Mouse (Mus musculus): ENCODE measurements around the gene Xkrx. TPM values are rescaled to one million over a fixed set of nuclear protein-coding genes. Genes with fewer than 3 reads are reported as not detected.
"Not testable (repeated sequence)": the region's sequence is repeated elsewhere in the genome, so short reads cannot be mapped to it uniquely, and the experiment has no call there.

Xkrx gene
- 1 to 10 TPM in 1 of 2 experiments, under 1 TPM in 1; 0.43 to 1.1 TPM for total RNA-seq (2021)
- long read RNA-seq: 0 reads

DNA sequence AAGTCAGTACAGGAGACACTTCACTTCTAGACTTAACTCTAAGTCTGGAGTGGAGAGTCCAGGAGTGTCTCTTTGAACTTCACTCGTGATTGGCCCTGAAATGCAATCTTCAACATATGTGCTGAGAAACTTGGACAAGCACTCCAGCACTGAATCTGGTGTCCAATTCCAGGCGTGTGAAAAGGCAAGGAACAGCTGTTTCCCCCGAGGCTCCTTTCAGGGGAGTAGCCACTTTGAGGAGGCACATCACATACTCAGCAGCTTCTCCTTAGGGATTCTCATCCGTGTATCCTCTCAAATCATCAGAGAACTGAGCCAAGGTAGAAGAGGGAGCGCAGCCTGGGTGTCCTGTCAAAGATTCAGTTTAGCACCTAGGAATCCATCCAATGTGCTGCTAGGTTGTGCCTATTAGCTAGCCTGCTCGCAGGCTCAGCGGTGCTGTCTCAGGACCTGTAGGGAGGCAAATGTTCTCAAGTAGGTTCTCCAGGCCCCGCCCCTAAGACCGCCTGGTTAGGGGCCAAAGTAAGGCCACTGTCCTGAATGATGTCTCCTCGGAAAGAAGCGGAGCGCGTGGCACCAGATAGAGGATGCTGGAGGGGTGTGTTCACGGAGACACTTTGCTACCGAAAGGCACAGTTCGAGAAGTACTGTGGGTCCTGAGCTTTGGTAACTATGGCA, at the start of gene Xkrx:
TSS of gene Xkrx (minus strand) at position 34 of the 678 bp plus-strand sequence.
- DNase-seq (ENCODE audit: low spot score in 2 of 2): no peak

GRCm38 (mm10) chrX:134211151-134211642, 49.3 kb upstream of the Xkrx start:
- DNase-seq (ENCODE audit: low spot score in 2 of 2): peak in 1 of 2 experiments; percentile 21

DNA sequence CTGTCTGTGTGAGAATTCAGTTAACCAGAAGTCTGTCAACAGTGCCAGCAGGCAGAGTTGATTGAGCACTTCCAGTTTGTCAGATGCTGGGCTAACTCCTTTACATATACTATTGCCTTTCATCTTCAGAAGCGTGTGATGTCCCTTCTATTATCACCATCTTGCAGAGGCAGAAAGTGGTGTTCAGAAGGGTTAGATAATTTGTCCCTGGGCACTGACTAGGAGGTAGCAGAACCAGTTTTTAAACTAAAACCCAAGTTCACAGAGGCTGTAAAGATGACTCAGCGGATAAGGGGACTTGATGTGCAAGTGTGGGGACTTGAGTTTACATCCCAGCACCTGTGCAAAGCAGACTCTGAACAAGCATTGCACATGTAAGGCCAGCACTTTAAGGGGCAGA, 46.6 kb upstream of the Xkrx start:
- DNase-seq (ENCODE audit: low spot score in 2 of 2): no peak

- DNase-seq (ENCODE audit: low spot score in 2 of 2): not testable (repeated sequence)
Observed at GRCm38 (mm10) chrX:134187201-134187600, 25.3 kb upstream of the Xkrx start, which contains the start of gene Arl13a. Arl13a (plus strand) TSS chrX:134187501.

DNA sequence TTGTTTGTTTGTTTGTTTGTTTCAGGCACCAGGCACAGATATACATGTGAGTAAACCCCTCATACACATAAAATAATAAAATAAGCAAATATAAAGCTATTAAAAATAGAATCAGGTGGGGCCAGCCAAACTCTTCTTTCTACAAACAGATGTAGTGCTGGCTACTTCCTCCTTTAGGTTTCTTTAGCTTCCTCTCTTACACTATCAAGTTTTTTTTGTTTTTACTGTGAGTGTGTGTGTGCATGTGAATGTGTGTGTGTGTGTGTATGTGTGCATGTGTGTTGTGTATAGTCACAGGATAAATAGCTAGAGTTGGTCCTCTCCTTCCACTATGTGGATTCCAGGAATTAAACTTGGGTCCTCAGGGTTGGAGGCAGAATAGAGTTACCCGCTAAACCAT, 12.8 kb upstream of the Xkrx start:
- DNase-seq (ENCODE audit: low spot score in 2 of 2): no peak

- DNase-seq (ENCODE audit: low spot score in 2 of 2): no peak
Observed at GRCm38 (mm10) chrX:134170584-134170983, 8.7 kb upstream of the Xkrx start.

GRCm38 (mm10) chrX:134163484-134163883, 1.6 kb upstream of the Xkrx start:
- no peak for DNase-seq (ENCODE audit: low spot score in 2 of 2)

DNA sequence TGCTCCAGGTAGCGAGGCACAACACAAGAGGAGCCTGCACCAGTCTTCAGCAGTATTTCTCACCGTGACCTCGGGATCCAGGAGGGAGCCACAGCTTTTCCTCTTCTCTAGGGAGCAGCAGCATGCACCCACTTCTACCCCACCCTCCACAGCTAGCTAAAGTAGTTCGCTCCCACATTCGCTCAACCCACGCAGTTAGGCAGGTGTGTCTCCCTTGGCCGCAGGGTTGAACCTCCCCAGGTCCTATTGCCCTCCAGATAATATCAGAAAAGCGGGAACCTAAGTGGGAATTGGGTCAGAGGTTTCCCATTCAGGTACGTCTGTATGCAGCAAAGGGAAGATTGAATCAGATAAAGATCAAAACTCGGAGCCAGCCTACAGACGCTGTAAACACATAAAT, 950 bp upstream of the Xkrx start:
- DNase-seq (ENCODE audit: low spot score in 2 of 2): peak in 1 of 2 experiments; percentile 4

DNA sequence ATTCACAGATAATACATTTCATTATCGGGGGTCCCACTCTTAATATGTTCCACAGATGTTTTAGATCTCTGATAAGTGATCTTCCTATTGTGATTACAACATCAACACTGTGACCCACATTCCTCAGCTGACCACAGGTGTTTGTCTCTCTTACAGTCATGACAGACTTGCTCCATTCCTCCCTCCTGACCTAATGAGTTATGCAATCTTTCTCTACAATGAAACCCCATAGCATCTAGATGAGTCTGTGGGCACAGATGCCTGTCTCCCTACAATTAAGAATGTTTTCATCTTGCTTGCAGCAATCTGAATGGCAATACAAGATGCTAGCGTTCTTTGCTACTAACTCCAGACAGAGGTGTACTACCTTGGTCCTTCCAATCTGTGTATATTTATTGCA, 1.4 kb downstream of the Xkrx start:
- DNase-seq (ENCODE audit: low spot score in 2 of 2): no peak

- no peak for DNase-seq (ENCODE audit: low spot score in 2 of 2)
Observed at GRCm38 (mm10) chrX:134158151-134158550, 3.7 kb downstream of the Xkrx start.

DNA sequence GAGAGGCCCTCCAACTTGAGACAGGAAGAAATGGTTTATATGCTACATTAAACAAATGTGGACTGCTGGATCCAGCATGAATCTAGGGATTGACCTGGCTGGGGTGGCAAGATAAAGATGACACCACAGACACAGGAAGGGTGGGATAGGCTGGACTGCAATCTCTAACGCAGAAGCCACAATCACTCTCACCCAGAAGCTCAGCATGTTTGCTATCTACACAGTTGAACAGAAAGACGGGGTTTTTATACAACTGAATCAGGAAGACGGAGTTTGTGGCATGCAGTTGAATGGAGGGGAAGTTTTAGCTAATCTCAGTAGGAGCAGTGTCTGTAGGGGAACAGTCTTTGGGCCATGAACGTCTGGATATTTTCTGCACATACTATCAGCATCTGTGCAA, 19.9 kb downstream of the Xkrx start:
- DNase-seq (ENCODE audit: low spot score in 2 of 2): no peak

DNA sequence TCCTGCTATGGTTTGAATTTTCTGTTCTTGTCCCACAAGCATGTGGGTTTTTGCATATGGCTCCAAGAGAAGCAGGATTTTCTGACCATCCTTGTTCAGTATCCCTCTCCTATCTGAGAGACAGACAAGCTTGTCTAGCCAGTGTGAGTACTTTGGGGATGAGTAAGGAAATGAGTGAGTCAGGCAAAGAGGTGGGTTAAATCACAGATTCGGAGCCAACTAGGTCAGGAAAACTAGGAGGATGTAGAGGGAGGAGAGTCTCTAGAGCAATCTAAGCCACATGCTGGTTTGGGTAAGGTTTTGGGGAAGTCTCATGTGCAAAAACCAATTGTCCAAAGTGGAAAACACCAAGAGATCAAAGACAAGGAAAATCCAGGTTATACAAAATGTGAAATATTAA, 20.3 kb downstream of the Xkrx start:
- DNase-seq (ENCODE audit: low spot score in 2 of 2): no peak

DNA sequence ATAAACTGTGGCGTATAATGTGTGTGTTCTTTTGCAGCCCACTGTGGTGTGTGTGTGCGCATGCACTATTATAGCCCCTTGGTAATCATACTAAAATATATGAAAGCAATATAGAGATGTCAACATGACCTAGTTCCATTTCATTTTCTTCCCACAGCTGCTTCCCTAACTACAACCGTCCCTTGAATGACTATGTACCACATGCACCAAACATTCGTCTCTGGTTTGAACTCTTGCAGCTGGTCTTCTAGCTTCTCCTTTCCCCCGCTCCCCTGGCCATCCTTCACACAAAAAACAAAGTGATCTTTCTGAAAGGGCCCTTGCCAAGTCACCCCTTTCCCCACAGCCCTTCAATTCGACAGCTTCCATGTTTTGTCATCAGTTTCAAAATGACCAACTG, 21.9 kb downstream of the Xkrx start:
- no peak for DNase-seq (ENCODE audit: low spot score in 2 of 2)

- DNase-seq (ENCODE audit: low spot score in 2 of 2): no peak
Observed at GRCm38 (mm10) chrX:134133821-134134220, 28.1 kb downstream of the Xkrx start.

DNA sequence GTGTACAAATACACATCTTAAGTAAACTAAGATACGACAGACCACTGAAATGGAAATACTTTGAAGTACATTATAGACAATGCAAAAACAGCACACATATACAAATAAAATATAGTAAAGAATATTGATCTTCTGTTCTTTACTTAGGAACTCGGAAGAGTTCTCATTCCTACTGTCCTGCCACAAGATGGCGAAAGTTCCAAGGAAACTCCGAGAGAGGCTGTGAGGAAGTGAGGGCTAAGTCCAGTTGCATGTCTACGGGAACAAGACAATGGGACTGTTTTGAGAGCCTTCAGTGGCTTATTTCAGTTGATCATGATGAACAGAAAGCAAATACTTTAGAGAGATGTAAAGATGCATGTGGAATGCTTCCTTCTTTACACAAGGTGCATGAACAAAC, 29.6 kb downstream of the Xkrx start:
- DNase-seq (ENCODE audit: low spot score in 2 of 2): peak in 1 of 2 experiments; percentile 16

DNA sequence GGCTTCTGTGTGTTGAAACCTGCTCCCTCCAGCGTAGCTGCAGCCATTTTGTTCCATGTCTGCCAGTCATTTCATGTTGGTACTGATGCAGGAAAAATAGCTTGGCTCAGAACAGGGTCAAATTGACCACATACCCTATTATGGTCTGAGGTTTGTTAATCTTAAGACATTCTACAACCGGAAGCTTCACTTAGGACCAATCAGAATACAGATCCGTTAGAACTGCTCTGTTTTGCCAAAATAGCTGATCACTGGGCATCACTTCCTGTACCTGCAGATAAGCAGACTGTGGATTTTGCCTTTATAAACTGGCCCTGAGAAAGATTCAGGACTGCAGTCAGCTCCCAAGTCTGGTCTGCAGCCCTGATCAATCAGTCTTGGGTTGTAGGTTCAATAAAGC, 33.3 kb downstream of the Xkrx start:
- DNase-seq (ENCODE audit: low spot score in 2 of 2): no peak

DNA sequence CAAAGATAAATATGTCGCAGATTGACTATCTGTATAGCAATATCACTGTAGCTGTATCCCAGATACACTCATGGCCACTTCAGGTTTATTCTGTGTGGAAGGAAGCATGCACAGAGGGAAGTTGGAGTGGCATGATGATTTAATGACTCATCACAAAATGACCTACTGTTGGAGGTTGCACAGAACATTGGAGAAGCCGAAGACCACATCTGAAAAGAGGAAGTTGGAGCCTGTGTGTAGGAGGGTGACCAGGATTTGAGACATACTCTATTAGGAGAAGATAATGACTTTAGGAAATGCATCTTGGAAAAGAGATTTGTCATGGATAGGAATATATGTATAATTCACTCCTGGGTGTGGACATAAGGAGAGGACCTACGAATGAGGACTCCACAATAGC, 45.5 kb downstream of the Xkrx start:
- DNase-seq (ENCODE audit: low spot score in 2 of 2): no peak

DNA sequence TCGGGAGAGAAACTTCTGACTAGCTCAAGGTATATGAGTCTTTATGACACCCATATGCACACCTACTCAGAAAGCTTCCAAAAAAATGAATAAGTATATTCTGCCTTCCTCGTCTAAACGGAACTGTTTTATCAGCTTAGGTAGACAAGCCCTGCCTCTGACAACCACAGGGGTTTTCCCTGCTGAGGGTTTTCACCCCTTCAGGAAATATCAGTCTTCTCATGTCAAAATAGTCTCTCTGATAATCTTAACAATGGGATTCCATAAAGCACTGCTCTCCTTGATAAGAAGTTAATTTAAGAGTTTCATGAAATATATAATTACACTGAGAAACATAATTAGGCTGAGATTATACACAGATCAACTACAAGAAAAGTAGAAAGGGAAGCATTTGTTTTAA, 50.1 kb downstream of the Xkrx start:
- DNase-seq (ENCODE audit: low spot score in 2 of 2): no peak

GRCm38 (mm10) chrX:134102641-134103040, 59.2 kb downstream of the Xkrx start:
- peak; percentile 4 to 13 for DNase-seq (ENCODE audit: low spot score in 2 of 2)
